32 mouse cellular contexts compared by ENCODE assay signal in the genomic region with DNA sequence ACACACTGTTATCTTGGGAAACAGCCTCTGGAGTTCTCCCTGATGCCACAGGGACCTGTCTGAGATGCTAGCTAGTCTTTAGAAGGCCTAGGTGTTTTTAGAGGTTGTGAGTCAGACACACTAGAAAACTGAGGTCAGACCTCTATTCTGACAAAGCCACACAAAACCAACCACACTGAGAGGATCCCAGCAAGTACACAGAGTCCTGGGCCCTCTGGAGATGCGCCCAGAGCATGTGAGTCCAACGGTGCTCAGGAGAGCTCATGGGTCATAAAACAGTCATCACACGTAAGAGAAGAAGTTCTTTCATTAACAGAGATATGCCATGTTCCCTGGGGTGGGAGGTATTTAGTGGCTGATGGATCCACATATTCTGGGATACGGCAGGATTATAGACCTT.
"Had no signal": no experiment of that assay in that cellular context is flagged by ENCODE, and none has a peak within 500 bp of the region (broad histone marks: within the 10 kb centered on the region; RNA-seq: fewer than 3 reads in every experiment).

No protein-coding gene starts in this region.

- H3K36me3 ChIP-seq: limb, embryonic 10.5 days; limb, embryonic 12.5 days; limb, embryonic 13.5 days; limb, embryonic 15.5 days; liver, embryonic 13.5 days; liver, embryonic 15.5 days; lung, embryonic 15.5 days; midbrain, embryonic 10.5 days; midbrain, embryonic 12.5 days; midbrain, embryonic 13.5 days; midbrain, embryonic 15.5 days; neural tube, embryonic 12.5 days had no signal

- H3K4me2 ChIP-seq: limb, embryonic 12.5 days; limb, embryonic 13.5 days; limb, embryonic 15.5 days; liver, embryonic 11.5 days; liver, embryonic 13.5 days; liver, embryonic 15.5 days; lung, embryonic 14.5 days; lung, embryonic 15.5 days; midbrain, embryonic 11.5 days; midbrain, embryonic 12.5 days; midbrain, embryonic 13.5 days; midbrain, embryonic 15.5 days; neural tube, embryonic 12.5 days had no signal

- H3K9ac ChIP-seq: limb, embryonic 12.5 days; limb, embryonic 13.5 days; limb, embryonic 15.5 days; liver, embryonic 13.5 days; liver, embryonic 14.5 days; liver, embryonic 15.5 days; liver, postnatal 0 days; lung, embryonic 14.5 days; lung, embryonic 15.5 days; midbrain, embryonic 12.5 days; midbrain, embryonic 13.5 days; midbrain, embryonic 15.5 days; neural tube, embryonic 12.5 days had no signal

- ATAC-seq: lung, postnatal 0 days; midbrain, embryonic 13.5 days; midbrain, embryonic 15.5 days; midbrain, embryonic 16.5 days had no signal

- H3K27me3 ChIP-seq: liver, embryonic 13.5 days; liver, embryonic 15.5 days; lung, embryonic 15.5 days; midbrain, embryonic 13.5 days; midbrain, embryonic 15.5 days; neural tube, embryonic 12.5 days had no signal

- H3K4me1 ChIP-seq: limb, embryonic 15.5 days; liver, embryonic 13.5 days; midbrain, embryonic 10.5 days; midbrain, embryonic 12.5 days; midbrain, embryonic 13.5 days; midbrain, embryonic 15.5 days; neural tube, embryonic 12.5 days had no signal

- H3K9me3 ChIP-seq: limb, embryonic 10.5 days; limb, embryonic 12.5 days; limb, embryonic 15.5 days; liver, embryonic 13.5 days; liver, embryonic 15.5 days; lung, embryonic 15.5 days; midbrain, embryonic 10.5 days; midbrain, embryonic 12.5 days; midbrain, embryonic 13.5 days; midbrain, embryonic 15.5 days had no signal

- H3K4me3 ChIP-seq: left cerebral cortex, adult 2 months; limb, embryonic 10.5 days; limb, embryonic 12.5 days; limb, embryonic 13.5 days; limb, embryonic 15.5 days; liver, embryonic 13.5 days; liver, embryonic 15.5 days; lung, embryonic 15.5 days; megakaryocyte, embryonic 14.5 days; midbrain, embryonic 10.5 days; midbrain, embryonic 12.5 days; midbrain, embryonic 13.5 days; midbrain, embryonic 15.5 days; myocyte; neural tube, embryonic 12.5 days had no signal

- DNase-seq: left cerebral cortex, postnatal 4 days; liver; liver, embryonic 13.5 days; liver, postnatal 0 days; lung, adult 18-20 months; lung, adult 2 months; lung, embryonic 14.5 days; lung, postnatal 10 days; lung, postnatal 14 days; lung, postnatal 36 days; lung, postnatal 4 days; midbrain, embryonic 14.5 days had no signal

- H3K27ac ChIP-seq: left cerebral cortex, adult 2 months; limb, embryonic 10.5 days; limb, embryonic 12.5 days; limb, embryonic 13.5 days; limb, embryonic 15.5 days; liver, embryonic 13.5 days; liver, embryonic 14.5 days; liver, embryonic 15.5 days; lung, embryonic 15.5 days; macrophage; midbrain, embryonic 10.5 days; midbrain, embryonic 12.5 days; midbrain, embryonic 13.5 days; midbrain, embryonic 15.5 days; neural tube, embryonic 12.5 days had no signal
